Mouse (Mus musculus) spleen, adult 18-20 months (tissue): ENCODE measurements at regions not wholly inside any gene's neighbourhood (a gene's known extent, or its start where the extent isn't known, plus 50 kb on each side); places are given as distances from the start of the nearest gene placed in this dataset.

Source experiments
- DNase-seq, 2 experiments: peaks; one replicate each; pipeline ENCODE4 v3.0.0; 2022; ENCODE audit warnings: mixed read lengths in 2 of 2

GRCm38 (mm10) chr13:31339901-31340300 is 216.0 kb upstream of the Foxq1 start:
- DNase-seq: no peak

DNA sequence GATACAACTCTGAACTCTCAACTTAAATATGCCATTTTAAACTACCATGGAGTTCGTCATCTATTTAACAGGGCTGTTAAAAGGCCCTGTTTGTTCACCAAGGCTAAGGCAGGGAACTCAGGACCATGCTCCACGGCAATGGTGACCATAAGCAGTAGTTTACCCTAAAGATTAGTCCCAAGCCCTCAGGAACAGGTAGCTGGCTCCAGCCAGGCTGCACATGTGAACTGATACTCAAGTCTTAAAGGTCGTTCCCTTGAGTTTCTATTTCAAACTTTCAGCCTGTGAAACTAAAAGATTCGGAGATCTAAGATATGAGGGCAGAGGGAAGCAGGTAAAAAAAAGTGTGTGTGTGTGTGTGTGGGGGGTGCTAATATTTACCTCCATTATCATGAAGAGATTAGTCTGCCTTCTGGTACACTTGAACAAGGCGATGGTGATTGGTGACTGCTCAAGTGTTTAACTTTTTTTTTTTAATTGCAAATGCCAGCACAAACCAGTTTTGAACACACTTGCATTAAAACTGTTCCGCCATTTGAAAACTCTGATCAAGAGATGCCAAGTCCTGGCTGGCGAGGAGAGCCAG is 215.5 kb upstream of the Foxq1 start:
- no peak for DNase-seq

GRCm38 (mm10) chr13:31341282-31342100 is 214.4 kb upstream of the Foxq1 start:
- no peak for DNase-seq

DNA sequence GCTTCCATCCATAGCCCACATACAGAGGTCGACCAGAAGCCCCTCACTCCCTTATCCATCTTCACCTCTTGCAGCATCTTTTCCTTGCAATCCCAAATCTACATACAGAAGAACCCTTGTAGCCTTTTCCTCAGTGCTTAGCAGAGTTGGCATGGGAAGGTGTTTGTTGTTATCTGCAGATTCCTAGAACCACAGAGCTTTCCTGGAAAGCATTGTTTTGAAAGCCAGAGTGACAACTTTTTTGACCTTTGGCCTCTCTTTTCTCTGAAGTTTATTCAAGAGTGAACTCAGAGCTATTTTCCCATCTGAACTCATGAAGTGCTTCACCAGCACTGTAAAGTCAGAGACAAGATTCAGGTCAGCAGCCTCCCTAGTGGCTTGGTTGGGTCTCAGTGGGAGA is 209.7 kb upstream of the Foxq1 start:
- no peak for DNase-seq

GRCm38 (mm10) chr13:31347000-31347399 is 208.9 kb upstream of the Foxq1 start:
- DNase-seq: no peak

DNA sequence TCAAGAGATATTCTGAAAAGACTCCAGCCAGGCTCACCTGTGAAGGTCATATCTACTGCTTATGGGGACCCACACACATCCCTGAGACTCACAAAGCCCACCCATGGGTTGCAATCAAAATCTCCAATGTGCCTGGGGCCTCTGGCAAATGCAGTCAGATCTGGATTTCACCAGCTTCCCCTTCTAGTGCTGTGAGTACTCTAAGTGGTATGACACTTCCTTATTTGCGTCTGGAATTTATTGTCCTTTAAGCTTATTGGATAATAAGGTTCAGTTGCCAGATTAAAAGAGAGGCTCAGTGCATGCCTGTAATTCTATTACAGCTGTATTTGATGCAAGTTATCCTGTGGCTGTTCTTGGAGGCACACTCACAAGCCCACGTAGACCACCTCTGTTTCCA is 206.3 kb upstream of the Foxq1 start:
- no peak for DNase-seq

- no peak for DNase-seq
These were observed 204.5 kb upstream of the Foxq1 start for GRCm38 (mm10) chr13:31351481-31351880.

GRCm38 (mm10) chr13:31352825-31353224 is 203.1 kb upstream of the Foxq1 start:
- no peak for DNase-seq

GRCm38 (mm10) chr13:31359353-31359752 is 196.6 kb upstream of the Foxq1 start:
- DNase-seq: no peak

DNA sequence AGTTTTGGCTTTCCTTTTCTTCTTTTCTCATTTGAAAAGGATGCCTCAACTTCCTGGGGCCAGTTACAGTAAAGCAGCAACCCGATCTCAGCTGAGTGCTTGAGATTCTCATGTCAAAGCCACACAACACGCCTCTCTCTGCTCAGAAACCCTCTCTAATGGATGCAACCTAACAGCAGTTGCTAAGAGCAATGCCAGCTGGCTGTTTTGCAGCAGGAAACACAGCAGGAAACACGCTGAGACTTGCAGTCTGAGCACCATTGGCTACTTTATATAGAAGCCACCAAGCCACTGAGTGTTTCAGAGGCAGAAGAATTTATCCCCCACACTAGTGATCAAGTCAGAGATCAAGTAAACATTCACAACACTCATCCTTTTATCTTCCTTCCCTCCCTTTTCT is 193.5 kb upstream of the Foxq1 start:
- DNase-seq: no peak

DNA sequence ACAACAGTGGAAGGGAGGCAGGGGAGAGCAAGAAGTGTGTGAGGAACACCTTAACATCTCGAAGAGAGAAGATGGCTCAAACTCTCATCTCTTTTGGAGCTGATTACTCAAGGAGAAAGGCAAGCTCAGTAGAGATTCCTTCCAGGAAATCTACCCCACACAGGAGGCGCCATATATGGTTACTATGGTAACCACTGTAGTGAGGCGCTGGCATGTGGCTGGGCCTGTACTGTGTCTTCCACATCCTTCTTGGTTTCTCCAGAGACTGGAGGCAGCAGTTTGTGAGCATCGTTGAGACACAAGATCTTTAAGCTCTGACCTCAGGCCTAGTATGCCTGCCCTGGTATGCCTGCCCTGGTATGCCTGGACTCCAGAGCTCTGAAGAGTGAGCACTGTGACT is 191.6 kb upstream of the Foxq1 start:
- DNase-seq: no peak

DNA sequence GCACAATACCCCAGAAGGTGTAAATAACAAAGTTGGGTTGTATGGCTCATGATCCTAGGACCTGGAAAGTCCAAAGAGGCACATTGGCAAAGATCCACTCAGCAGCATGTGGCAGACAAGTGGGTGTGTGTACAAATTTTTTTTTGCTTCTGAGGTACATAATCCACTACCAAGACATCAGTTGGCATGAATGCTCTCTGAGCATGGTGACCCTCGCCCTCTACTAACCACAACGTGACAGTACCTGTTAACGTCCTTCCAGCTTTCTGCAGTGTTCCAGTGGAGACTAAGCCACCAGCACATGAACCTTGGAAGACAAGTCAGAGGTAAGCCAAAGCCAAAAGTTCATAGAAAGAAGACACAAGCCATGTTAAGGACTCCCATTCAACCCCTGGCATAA is 188.7 kb upstream of the Foxq1 start:
- no peak for DNase-seq

DNA sequence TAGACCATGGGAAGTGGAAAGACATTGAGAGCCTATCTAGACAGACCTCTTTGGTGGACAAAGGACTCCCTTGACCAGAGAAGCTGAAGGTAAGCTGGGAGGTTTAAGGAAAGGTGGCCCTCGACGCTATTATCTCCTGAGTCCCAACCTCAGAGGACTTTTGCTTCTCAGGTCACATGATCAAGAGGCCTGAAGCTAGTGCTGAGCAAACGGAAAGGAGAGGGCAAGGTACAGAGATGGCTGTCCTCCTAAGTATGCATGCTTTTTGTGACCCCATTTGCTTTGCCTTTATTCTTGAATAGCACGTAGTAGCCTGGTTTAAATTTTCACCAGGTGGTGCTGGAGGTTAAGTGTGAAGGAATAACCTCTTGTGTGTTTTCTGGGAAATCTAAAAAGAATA is 186.8 kb upstream of the Foxq1 start:
- no peak for DNase-seq

- no peak for DNase-seq
These were observed 185.1 kb upstream of the Foxq1 start for GRCm38 (mm10) chr13:31370873-31371272.

DNA sequence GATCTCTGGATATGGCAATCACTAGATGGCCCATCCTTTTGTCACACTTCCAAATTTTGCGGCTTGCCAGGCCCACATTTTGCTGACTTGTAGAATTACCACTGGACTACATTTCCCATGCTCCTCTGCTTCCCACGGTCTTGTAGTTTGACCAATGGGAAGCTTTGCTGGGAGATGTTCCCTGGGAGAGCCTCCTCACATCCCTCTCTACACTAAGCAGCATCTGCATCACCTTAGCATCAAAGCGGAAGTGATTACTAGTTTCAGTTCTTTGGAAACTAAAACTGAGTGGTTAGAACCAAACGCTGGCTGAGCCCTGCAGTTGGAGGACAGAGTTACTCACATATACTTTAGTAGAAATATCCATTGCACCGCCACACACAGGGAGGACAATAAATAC is 181.9 kb upstream of the Foxq1 start:
- DNase-seq: no peak

GRCm38 (mm10) chr13:31393421-31394215 is 162.3 kb upstream of the Foxq1 start:
- DNase-seq: no peak

GRCm38 (mm10) chr13:31396216-31396910 is 159.6 kb upstream of the Foxq1 start:
- no peak for DNase-seq

DNA sequence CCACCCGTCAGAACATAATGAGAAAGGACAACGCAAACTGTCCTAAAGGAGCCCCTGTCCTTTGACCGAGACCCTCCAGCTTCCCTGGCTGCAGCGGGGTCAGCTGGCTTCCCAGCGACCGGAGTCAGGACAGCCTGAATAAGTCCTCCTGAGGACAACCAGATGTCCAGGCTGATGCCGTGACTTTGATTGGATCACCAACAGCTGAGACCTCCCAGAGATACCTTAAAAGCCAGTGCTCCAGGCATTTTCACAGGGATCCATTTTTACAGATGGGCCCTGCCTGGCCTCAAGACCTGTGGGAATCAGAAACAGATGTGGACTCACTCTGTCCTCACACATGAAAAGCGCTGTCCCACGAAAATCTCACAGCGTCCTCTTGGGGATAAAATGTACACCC is 158.7 kb upstream of the Foxq1 start:
- DNase-seq: no peak

- DNase-seq: no peak
These were observed 155.5 kb upstream of the Foxq1 start for GRCm38 (mm10) chr13:31400401-31400800.

DNA sequence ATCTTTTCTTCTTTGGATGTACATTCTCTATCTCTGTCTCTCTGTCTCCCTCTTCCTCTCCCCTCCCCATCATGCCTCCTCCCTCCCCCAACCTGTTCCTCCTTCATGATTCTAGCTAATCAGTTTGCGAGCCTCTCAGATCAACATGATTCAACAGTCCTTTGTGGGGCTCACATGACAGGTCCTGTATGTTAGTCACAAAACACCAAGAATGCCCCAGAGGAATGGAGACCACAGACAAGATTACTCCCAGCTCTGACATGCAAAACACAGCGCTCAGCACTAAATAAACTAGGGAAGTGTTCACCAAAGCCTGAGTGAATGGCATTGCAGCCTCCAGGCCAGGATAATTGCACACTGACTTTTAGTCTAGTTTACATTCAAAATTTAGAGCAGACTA is 150.6 kb upstream of the Foxq1 start:
- DNase-seq: no peak

GRCm38 (mm10) chr13:31408439-31409122 is 147.4 kb upstream of the Foxq1 start:
- no peak for DNase-seq

- no peak for DNase-seq
These were observed 146.8 kb upstream of the Foxq1 start for GRCm38 (mm10) chr13:31409123-31409513.

- DNase-seq: no peak
These were observed 134.4 kb upstream of the Foxq1 start for GRCm38 (mm10) chr13:31421556-31421955.
